Mouse (Mus musculus) urinary bladder, postnatal 25 days (tissue): ENCODE measurements around the gene Plaur.
"Not testable (repeated sequence)": the region's sequence is repeated elsewhere in the genome, so short reads cannot be mapped to it uniquely, and the experiment has no call there.

ENCODE experiments used
- DNase-seq: peaks from one replicate; pipeline ENCODE4 v3.0.0; 2022; ENCODE audit warnings: low spot score

Gene Plaur

GRCm38 (mm10) chr7:24516319-24516718 is 54.0 kb downstream of the Plaur start:
- DNase-seq = not testable (repeated sequence)

GRCm38 (mm10) chr7:24517077-24517476 is 54.8 kb downstream of the Plaur start:
- DNase-seq = no peak

- DNase-seq = no peak
These were observed 55.4 kb downstream of the Plaur start for GRCm38 (mm10) chr7:24517654-24518053.

DNA sequence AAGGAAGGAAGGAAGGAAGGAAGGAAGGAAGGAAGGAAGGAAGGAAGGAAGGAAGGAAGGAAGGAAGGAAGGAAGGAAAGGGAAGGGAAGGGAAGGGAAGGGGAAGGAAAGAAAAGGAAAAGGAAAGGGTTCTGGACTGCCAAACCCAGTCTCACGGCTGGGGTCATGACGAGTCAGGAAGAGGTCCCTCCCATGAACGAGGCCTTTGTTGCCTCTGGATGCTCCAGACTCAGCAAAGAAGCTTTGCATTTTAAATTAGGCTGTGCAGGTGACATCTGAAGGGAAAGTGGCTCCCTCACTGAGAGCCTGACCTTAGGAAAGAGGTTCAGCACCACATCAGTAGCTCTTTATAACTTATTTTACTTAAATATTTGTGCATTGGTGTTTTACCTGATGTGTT is 56.8 kb downstream of the Plaur start:
- DNase-seq = no peak

DNA sequence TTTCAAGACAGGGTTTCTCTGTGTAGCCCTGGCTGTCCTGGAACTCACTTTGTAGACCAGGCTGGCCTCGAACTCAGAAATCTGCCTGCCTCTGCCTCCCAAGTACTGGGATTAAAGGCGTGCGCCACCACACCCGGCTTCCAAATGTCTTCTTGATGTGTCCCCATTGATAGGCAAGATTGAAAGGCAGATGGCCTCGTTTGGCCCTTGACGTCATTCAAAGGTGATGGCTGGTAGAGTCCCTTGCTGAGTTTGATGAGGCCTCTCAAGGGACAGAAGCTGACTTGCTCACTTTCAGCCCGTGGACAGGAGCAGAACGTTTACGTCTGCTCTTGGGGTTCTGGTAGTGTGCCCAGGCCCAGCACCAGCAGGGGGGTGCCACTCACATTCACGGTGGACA is 57.8 kb downstream of the Plaur start:
- DNase-seq = not testable (repeated sequence)

GRCm38 (mm10) chr7:24522805-24523204 is 60.5 kb downstream of the Plaur start:
- DNase-seq = no peak

- no peak for DNase-seq
These were observed 61.4 kb downstream of the Plaur start for GRCm38 (mm10) chr7:24523723-24524122.

DNA sequence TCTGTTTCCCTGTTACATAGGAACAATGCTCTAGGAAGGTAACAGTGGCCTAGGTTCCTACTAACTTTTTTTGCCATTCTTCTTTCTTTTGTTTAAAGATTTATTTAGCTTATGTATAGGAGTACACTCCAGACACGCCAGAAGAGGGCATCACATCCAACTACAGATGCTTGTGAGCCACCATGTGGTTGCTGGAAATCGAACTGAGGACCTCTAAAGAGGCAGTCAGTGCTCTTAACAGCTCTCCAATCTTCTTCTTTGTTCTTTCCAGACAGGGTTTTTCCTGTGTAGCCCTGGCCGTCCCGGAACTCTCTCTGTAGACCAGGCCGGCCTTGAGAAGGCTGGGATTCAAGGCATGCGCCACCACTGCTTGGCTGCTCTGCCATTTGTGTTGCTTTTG is 62.7 kb downstream of the Plaur start:
- no peak for DNase-seq
